Comparison of ENCODE assay signal across 17 mouse cellular contexts in genomic region chr1:36018617-36019016, GRCm38 (mm10). TPM values are rescaled to one million over a fixed set of nuclear protein-coding genes. Genes with fewer than 3 reads are reported as not detected.
DNase-seq lines count a peak whose midpoint lies in the region; ATAC-seq and TF ChIP-seq lines count a peak whose summit lies in the region.
"Had no signal": no experiment of that assay in that cellular context is flagged by ENCODE, and none has a peak within 500 bp of the region (broad histone marks: within the 10 kb centered on the region; RNA-seq: fewer than 3 reads in every experiment).

No protein-coding gene starts in this region.

- H3K4me3 ChIP-seq in hindbrain, embryonic 10.5 days = no peak overlapping the region
- H3K4me3 ChIP-seq in hindbrain, embryonic 13.5 days = no peak overlapping the region
- no peak overlapping the region for H3K4me3 ChIP-seq in cerebellum, adult 2 months (replicated peaks; ENCODE audit: insufficient read depth, low read depth, low read length)
- H3K4me3 ChIP-seq: limb, embryonic 12.5 days; megakaryocyte, embryonic 14.5 days; neural tube, embryonic 13.5 days had no signal

- no peak overlapping the region for H3K9ac ChIP-seq in hindbrain, embryonic 13.5 days
- H3K9ac ChIP-seq: limb, embryonic 12.5 days; neural tube, embryonic 13.5 days had no signal

- 92% methylated on average over 4 of the region's 4 CpGs for WGBS in hindbrain, embryonic 10.5 days
- WGBS in hindbrain, embryonic 13.5 days = 88% methylated on average over 4 of the region's 4 CpGs
- WGBS in cerebellum, adult 2 months = 91% methylated on average over 4 of the region's 4 CpGs

- no peaks in the 10 kb centered on the region for H3K27me3 ChIP-seq in hindbrain, embryonic 10.5 days (ENCODE audit: insufficient read depth, poor library complexity, severe bottlenecking)
- no peaks in the 10 kb centered on the region for H3K27me3 ChIP-seq in hindbrain, embryonic 13.5 days
- H3K27me3 ChIP-seq in Patski = no peaks in the 10 kb centered on the region
- no peaks in the 10 kb centered on the region for H3K27me3 ChIP-seq in cerebellum, adult 2 months (ENCODE audit: control insufficient read depth, insufficient read depth, low read length)
- H3K27me3 ChIP-seq: limb, embryonic 12.5 days; neural tube, embryonic 13.5 days had no signal

- peaks cover 35% of the 10 kb centered on the region for H3K4me1 ChIP-seq in hindbrain, embryonic 10.5 days (replicated peaks)
- peaks cover 11% of the 10 kb centered on the region for H3K4me1 ChIP-seq in hindbrain, embryonic 13.5 days (replicated peaks)
- H3K4me1 ChIP-seq in cerebellum, adult 2 months (ENCODE audit: control insufficient read depth, insufficient read depth, low read length) = no peaks in the 10 kb centered on the region

- ATAC-seq in hindbrain, embryonic 13.5 days (ENCODE audit: low FRiP score) = no peak
- peak; percentile 56 for ATAC-seq in Patski

- in situ Hi-C loops in Patski (cut with MboI; ENCODE audit: low pct_unique_long_range_greater_than_20kb) = loop anchor here (5.0 kb wide), 1 partner anchor 44 kb away; no protein-coding TSS in a partner anchor

- no peak for TF ChIP-seq CTCF in Patski (IDR thresholded peaks at IDR 0.05)
- TF ChIP-seq CTCF in cerebellum, adult 2 months (IDR thresholded peaks at IDR 0.05; ENCODE audit: borderline replicate concordance, insufficient read depth, low read depth, low read length) = no peak

- POLR2A ChIA-PET in Patski (lab: Charles Lee) = interaction anchor here (1.1 kb wide), 1 partner anchor 39 kb away, joined by 5 read pairs; no protein-coding TSS in a partner anchor

- peaks cover 6% of the 10 kb centered on the region; the same call in 1 of the 2 replicates for H3K9me3 ChIP-seq in hindbrain, embryonic 10.5 days
- H3K9me3 ChIP-seq in hindbrain, embryonic 13.5 days = 0 out of 2 replicates have a peak, but pooled peaks cover 4% of the 10 kb centered on the region
- H3K9me3 ChIP-seq: neural tube, embryonic 13.5 days had no signal

- no peak for TF ChIP-seq POLR2A in cerebellum, adult 2 months (IDR thresholded peaks at IDR 0.05; ENCODE audit: borderline replicate concordance, insufficient read depth, low read length)

- H3K36me3 ChIP-seq in hindbrain, embryonic 10.5 days = no peaks in the 10 kb centered on the region
- no peaks in the 10 kb centered on the region for H3K36me3 ChIP-seq in hindbrain, embryonic 13.5 days
- H3K36me3 ChIP-seq: limb, embryonic 12.5 days; neural tube, embryonic 13.5 days had no signal

- no peak for DNase-seq in hindbrain, embryonic 10.5 days (ENCODE audit: low spot score)
- no peak for DNase-seq in Patski (ENCODE audit: low read depth, low spot score)
- DNase-seq in kidney, adult 9 months = peak; percentile 82
- DNase-seq in kidney, postnatal 4 days = peak; percentile 36 to 63
- no peak for DNase-seq in cerebellum, adult 2 months
- DNase-seq in left cerebral cortex, adult 8-10 months (ENCODE audit: low spot score in 2 of 2) = no peak
- DNase-seq in T-cell, adult 2 months (ENCODE audit: low spot score) = no peak
- DNase-seq: adrenal gland, adult 2 months; B cell, adult 2 months; cerebellum, postnatal 36 days; lung, postnatal 14 days; spleen, adult 18-20 months; thymus, adult 2 months had no signal

- H3K4me2 ChIP-seq in hindbrain, embryonic 13.5 days = no peak overlapping the region
- H3K4me2 ChIP-seq: limb, embryonic 12.5 days; neural tube, embryonic 13.5 days had no signal

- H3K27ac ChIP-seq in hindbrain, embryonic 10.5 days = peak overlapping the region; percentile 85
- no peak overlapping the region for H3K27ac ChIP-seq in hindbrain, embryonic 13.5 days
- H3K27ac ChIP-seq in cerebellum, adult 2 months (ENCODE audit: insufficient read depth, low read length) = no peak overlapping the region
- H3K27ac ChIP-seq: neural tube, embryonic 13.5 days had no signal

- CTCF ChIA-PET in Patski (lab: Charles Lee) = interaction anchor here (1.1 kb wide), 1 partner anchor 61 kb away, joined by 3 read pairs; no protein-coding TSS in a partner anchor

RNA-seq across cellular contexts. Expression of gene Hs6st1, which starts 49.6 kb away (rescaled TPM):
- 5.2 and 6.2 TPM in 2 replicates for polyA plus RNA-seq in hindbrain, embryonic 10.5 days (2016; fragmentation: Nextera tagmentation; extraction: Ambion mirVana)
- 9.3 and 10.0 TPM in 2 replicates for polyA plus RNA-seq in hindbrain, embryonic 13.5 days (2015; fragmentation: Nextera tagmentation; extraction: Ambion mirVana)
- polyA plus RNA-seq in Patski (2021) = 207 TPM
- 69.8 and 70.5 TPM in 2 replicates for polyA plus RNA-seq in cerebellum, adult 2 months (2012; rRNA removed)
- 10 to 100 TPM; 45.5 to 49.0 (median 48.0) TPM for total RNA-seq in left cerebral cortex, adult 8-10 months (2022)

Comparison
In these comparisons a context has a peak if more than half of its experiments do, and no peak if none do; other contexts are left out.
1. DNase-seq: peak in kidney, adult 9 months (single experiment) and kidney, postnatal 4 days (2 of 2); none in hindbrain, embryonic 10.5 days (single experiment), Patski (single experiment), cerebellum, adult 2 months (0 of 2), left cerebral cortex, adult 8-10 months (0 of 2) and T-cell, adult 2 months (single experiment).